Mouse (Mus musculus): ENCODE data around the gene Ipo9.

DNA sequence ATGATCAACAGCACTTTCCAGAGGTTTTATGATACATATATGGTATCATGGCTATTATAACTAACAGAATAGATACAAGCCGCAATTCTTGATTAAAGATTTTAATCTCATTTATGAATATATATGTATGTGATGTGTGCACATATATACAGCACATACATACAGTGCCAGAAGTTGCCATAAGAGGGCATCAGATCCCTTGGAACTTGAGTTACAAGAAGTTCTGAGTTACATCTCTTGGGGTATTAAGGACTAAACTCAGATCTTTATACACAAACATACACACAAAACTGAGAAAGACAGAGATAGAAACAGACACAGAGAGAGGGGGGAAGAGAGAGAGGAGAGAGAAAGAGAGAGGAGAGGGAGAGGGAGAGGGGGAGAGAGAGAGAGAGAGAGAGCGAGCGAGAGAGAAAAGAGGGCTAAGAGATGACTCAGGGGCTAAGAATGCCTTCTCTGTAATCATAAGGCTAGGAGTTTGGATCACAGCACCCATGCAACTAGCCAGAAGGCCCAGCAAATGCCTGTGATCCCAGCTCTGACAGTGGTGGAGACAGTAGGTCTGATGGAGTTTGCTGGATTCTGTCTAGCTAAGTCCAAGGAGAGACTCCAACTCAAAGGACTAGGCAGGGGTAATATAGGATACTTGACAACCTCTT, 28.7 kb downstream of the Ipo9 start:
- no peak for TF ChIP-seq POLR2A (IDR thresholded peaks at IDR 0.05; ENCODE audit: control insufficient read depth, extremely low read depth, insufficient read depth, low read length, poor library complexity)
- TF ChIP-seq CTCF (IDR thresholded peaks at IDR 0.05; ENCODE audit: borderline replicate concordance, control insufficient read depth, extremely low read depth, insufficient read depth, low read length, poor library complexity): no peak

All from thymus, adult 2 months (tissue).